Mouse (Mus musculus) kidney, embryonic 16.5 days (tissue): Measurements from ENCODE around the gene Rpl28. TPM values are rescaled to one million over a fixed set of nuclear protein-coding genes. Genes with fewer than 3 reads are reported as not detected.
"Not testable (repeated sequence)": the region's sequence is repeated elsewhere in the genome, so short reads cannot be mapped to it uniquely, and the experiment has no call there.

Source experiments
- ATAC-seq: fragments of 200-750 bp; cut with Nextera tagmentation; 2 replicates; pipeline ENCODE4 v1.8.0; 2017; ENCODE audit warnings: moderate TSS enrichment; ENCODE audit not compliant: low FRiP score, low TSS enrichment
- H3K27ac ChIP-seq: fragments of 300-500 bp; sonication (generic); 2 replicates; pipeline ENCODE4 v1.5.1; 2014; ENCODE audit warnings: low read length
- H3K27me3 ChIP-seq: fragments of 300-500 bp; sonication (generic); 2 replicates; pipeline ENCODE4 v1.6.1; 2014; ENCODE audit warnings: low read length, control low read depth, mixed read lengths; ENCODE audit not compliant: insufficient read depth
- H3K36me3 ChIP-seq: fragments of 300-500 bp; sonication (generic); 2 replicates; pipeline ENCODE4 v1.6.1; 2014; ENCODE audit warnings: low read length, control low read depth, mixed read lengths; ENCODE audit not compliant: insufficient read depth
- H3K4me1 ChIP-seq: fragments of 300-500 bp; sonication (generic); 2 replicates; pipeline ENCODE4 v1.6.1; 2014; ENCODE audit warnings: low read length, control low read depth, mixed read lengths; ENCODE audit not compliant: insufficient read depth
- H3K4me2 ChIP-seq: fragments of 300-500 bp; sonication (generic); replicated peaks from 2 replicates; pipeline ENCODE4 v1.6.1; 2014; ENCODE audit warnings: low read depth, low read length
- H3K4me3 ChIP-seq: fragments of 300-500 bp; sonication (generic); 2 replicates; pipeline ENCODE4 v1.5.1; 2014; ENCODE audit warnings: mild to moderate bottlenecking, low read length
- H3K9ac ChIP-seq: fragments of 300-500 bp; sonication (generic); replicated peaks from 2 replicates; pipeline ENCODE4 v1.6.1; 2014; ENCODE audit warnings: low read length
- H3K9me3 ChIP-seq: fragments of 300-500 bp; sonication (generic); 2 replicates; pipeline ENCODE4 v1.6.1; 2016; ENCODE audit warnings: low read length, control low read depth
- WGBS: fragments of 180-500 bp; shearing (Covaris S2); extraction: QIAGEN DNeasy Blood & Tissue Kit; methylation state at CpG from one replicate; pipeline ENCODE4 v1.1.7; 2014; 5-methylcytosine and 5-hydroxymethylcytosine counted together
- polyA plus RNA-seq: library from polyadenylated mRNA; unstranded; fragments of >200 nt; fragmentation: Nextera tagmentation; extraction: Ambion mirVana; gene quantifications from 2 replicates; pipeline ENCODE4 v1.2.1, GENCODE M21; 2015

The Rpl28 gene
- polyA plus RNA-seq, 1 experiment from 2014 or later: 315 TPM

DNA sequence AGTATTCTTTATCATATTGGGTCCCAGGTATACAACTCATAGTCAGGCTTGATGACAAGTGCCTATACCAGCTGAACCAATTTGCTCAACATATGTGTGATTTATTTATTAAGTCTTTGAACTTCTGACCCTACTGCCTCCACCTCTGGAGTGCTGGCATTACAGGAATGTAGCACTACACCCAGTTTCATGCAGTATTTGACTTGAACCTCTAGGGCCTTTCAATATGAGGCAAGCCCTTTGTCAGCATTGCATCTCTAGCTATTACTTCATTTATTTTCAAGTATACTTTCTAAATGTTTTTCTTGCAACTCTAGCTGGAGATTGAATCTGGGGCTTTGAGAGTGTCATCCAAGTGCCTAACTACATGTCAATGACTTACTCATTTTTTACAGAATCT is 9.6 kb downstream of the Rpl28 start:
- Histone ChIP-seq H3K4me1 (0 out of 2 replicates have a peak, but pooled peaks cover 3% of the 10 kb centered on the region), H3K36me3 (peaks cover 29% of the 10 kb centered on the region), H3K4me3 (no peak overlapping the region), H3K27ac (no peak overlapping the region), H3K9ac (no peak overlapping the region), H3K4me2 (no peak overlapping the region), H3K27me3 (no peaks in the 10 kb centered on the region), H3K9me3 (no peaks in the 10 kb centered on the region)
- no peak for ATAC-seq

DNA sequence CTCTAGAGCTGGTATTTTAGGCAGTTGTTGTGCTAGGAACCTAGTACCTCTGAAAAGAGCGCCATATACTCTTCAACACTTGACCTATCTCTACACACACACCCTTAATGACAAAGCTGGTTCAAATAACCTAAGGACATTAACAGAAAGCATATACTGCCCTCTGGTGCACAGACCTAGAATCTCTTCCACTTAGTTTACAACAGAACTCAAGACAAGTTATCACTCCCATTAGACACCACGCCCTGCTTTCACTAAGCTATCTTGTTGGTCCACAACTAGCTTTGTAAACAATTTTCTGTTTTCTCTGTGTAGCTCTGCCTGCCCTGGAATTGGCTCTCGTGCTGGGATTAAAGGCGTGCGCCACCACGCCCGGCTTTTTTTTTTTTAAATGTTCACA is 14.0 kb downstream of the Rpl28 start:
- peaks cover 26% of the 10 kb centered on the region for H3K4me1 ChIP-seq
- no peaks in the 10 kb centered on the region for H3K9me3 ChIP-seq
- no peak overlapping the region for H3K9ac ChIP-seq
- WGBS: 89% methylated on average over 7 of the region's 7 CpGs
- peaks cover 51% of the 10 kb centered on the region for H3K36me3 ChIP-seq
- H3K27ac ChIP-seq: no peak overlapping the region
- no peak overlapping the region for H3K4me3 ChIP-seq
- no peaks in the 10 kb centered on the region for H3K27me3 ChIP-seq
- ATAC-seq: no peak
- no peak overlapping the region for H3K4me2 ChIP-seq

DNA sequence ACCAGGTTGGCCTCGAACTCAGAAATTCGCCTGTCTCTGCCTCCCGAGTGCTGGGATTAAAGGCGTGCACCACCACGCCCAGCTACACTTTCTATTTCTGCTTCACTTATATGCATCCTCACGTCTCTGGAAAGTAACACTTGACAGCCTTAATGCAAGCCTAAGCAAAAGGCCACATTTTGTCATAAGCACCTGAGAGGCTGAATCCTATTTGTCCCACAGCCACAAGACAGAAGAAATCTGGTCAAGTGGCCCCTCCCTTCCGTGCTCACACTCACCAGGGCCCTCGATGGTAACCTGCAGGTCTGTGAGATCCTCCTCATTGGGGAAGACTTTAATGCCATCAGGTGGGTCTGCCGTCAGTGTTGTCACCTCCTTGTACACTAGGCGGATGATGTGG is 18.5 kb downstream of the Rpl28 start:
- H3K4me2 ChIP-seq: peak overlapping the region; percentile 81
- peaks cover 28% of the 10 kb centered on the region for H3K4me1 ChIP-seq
- not testable (repeated sequence) for ATAC-seq, H3K9me3 ChIP-seq, H3K27me3 ChIP-seq, H3K27ac ChIP-seq
- peaks cover 38% of the 10 kb centered on the region for H3K36me3 ChIP-seq
- peak overlapping the region; percentile 99 for H3K9ac ChIP-seq
- WGBS: 34% methylated on average over 10 of the region's 10 CpGs
- H3K4me3 ChIP-seq: peak overlapping the region; percentile 100

DNA sequence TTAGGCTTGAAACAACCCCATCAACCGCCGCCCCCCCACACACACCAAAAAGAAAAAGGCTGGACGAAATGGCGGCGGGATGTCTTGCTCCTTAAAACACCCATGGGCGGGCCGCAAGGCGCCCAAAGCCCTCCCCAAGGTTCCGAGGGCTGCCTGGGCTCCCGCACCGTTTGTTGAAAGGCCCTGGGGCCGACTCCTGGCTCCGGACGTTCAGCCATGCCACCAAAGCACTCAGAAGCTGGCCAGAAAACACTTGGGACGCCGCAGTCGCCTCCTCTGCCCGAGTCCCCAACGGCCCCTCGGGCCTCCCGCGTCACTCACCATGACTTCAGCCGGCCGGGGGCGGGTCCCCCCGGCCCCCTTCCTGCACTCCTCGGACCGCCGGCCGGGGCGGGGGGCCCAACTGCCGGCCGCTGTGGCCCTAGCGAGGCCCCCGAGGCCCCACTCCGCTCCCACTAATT is 19.2 kb downstream of the Rpl28 start:
- no peaks in the 10 kb centered on the region for H3K27me3 ChIP-seq
- ATAC-seq: no peak
- H3K4me2 ChIP-seq: peak overlapping the region; percentile 81
- H3K27ac ChIP-seq: peak overlapping the region; percentile 95
- H3K4me1 ChIP-seq: peaks cover 28% of the 10 kb centered on the region
- H3K36me3 ChIP-seq: peaks cover 31% of the 10 kb centered on the region
- H3K9me3 ChIP-seq: no peaks in the 10 kb centered on the region
- peak overlapping the region; percentile 100 for H3K4me3 ChIP-seq
- 0% methylated on average over 26 of the region's 36 CpGs for WGBS
- peak overlapping the region; percentile 99 for H3K9ac ChIP-seq

DNA sequence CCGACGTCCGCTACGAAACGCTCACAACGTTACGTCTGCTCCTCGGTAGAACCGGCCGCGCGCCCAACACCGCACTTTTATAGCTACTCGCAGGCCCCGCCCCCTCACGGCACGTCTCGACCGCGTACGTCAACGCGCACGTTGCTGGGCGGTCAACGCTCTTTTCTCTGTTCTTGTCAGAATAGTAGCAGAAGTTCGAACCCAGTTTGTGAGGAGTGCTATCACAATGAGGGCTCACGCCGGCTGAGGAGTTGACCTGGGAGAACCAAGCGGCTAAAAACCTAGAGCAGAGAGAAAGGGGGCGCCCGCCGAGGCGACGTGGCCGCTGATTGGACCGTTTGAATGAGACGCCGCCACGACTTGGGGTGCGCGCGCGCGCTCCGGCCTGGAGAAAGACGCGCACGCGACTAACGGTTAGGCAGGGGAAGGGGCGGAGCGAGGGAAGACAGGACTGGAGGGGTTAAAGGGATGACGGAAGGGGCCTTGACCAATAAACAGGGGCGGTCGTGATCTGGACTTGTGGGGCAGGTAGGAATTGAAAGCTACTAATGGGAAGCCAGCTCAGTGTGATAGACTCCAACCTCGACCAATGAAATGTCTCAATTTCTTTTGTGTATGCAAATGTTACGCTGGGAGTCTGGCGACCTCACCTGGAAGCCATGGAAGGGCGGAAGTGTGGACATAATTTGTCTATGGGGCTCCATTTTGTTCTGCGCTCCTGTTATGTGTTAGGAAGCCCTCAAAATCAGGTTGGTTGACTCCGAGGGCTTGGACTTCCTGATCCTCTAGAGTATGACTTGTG is 19.8 kb downstream of the Rpl28 start, which contains the start of gene Ube2s:
Gene Ube2s (minus strand): TSS at position 288 of the 802 bp plus-strand sequence.
- Histone ChIP-seq H3K27ac (peak within 1 kb of the TSS; percentile 95), H3K36me3 (peaks cover 25% of the 10 kb centered on the region), H3K4me1 (peaks cover 28% of the 10 kb centered on the region), H3K27me3 (no peaks in the 10 kb centered on the region), H3K4me2 (peak within 1 kb of the TSS; percentile 81), H3K9ac (peak within 1 kb of the TSS; percentile 99), H3K4me3 (peak within 1 kb of the TSS; percentile 100), H3K9me3 (no peaks in the 10 kb centered on the region)
- under 1% methylated on average over 62 of the region's 62 CpGs for WGBS
- peak; percentile 99 for ATAC-seq

DNA sequence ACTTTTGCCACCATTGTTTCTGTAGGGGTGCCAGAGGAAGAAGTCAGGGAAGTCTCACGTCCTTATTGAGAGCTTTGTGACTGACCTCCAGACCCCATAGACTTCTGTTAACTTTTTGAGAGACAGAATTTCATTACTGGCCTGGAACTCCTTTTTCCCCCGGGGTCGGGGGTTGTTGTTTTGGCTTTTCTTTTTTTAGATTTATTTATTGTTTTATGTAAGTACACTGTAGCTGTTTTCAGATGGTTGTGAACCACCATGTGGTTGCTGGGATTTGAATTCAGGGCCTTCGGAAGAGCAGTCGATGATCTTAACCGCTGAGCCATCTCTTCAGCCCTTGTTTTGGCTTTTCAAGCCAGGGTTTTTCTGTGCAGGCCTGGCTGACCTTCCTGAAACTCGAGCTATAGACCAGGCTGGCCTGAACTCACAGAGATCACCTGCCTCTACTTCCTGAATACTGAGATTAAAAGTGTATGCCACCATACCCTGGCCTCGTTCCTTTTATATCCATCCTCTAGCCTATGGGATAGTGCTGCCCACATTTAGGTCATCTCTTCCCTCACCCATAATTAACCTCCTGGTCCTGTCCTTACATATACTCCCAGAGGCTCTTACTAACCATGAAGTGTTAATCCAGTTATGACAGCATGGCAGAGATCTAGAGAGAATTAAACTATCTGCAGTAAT is 20.6 kb downstream of the Rpl28 start:
- H3K27me3 ChIP-seq: no peaks in the 10 kb centered on the region
- H3K9me3 ChIP-seq: no peaks in the 10 kb centered on the region
- H3K4me3 ChIP-seq: peak overlapping the region; percentile 100
- H3K4me1 ChIP-seq: peaks cover 28% of the 10 kb centered on the region
- peak overlapping the region; percentile 77 for H3K4me2 ChIP-seq
- peaks cover 21% of the 10 kb centered on the region for H3K36me3 ChIP-seq
- H3K27ac ChIP-seq: peak overlapping the region; percentile 95
- 22% methylated on average over 8 of the region's 8 CpGs for WGBS
- no peak for ATAC-seq
- H3K9ac ChIP-seq: peak overlapping the region; percentile 81

DNA sequence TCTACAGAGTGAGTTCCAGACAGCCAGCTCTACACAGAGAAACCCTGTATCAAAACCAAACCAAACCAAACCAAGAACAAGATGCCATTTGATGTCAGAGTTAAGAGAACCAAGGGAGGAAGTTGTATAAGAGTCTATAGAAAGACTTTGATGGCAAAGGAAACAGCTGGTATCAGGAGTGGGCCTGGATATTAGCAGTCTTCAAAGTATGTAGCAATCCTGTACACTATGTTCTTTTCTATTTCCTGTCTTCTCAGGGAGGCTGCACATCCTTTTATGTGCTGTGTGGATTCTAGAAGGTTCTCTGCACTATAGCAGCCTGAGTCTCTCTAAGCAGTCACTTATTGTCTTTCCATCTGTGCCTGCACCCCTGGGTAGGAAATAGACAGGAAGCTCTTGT is 23.9 kb downstream of the Rpl28 start:
- H3K36me3 ChIP-seq: no peaks in the 10 kb centered on the region
- H3K27ac ChIP-seq: no peak overlapping the region
- H3K4me2 ChIP-seq: no peak overlapping the region
- no peak overlapping the region for H3K9ac ChIP-seq
- H3K9me3 ChIP-seq: no peaks in the 10 kb centered on the region
- no peaks in the 10 kb centered on the region for H3K27me3 ChIP-seq
- H3K4me1 ChIP-seq: peaks cover 5% of the 10 kb centered on the region; the same call in 1 of the 2 replicates
- H3K4me3 ChIP-seq: no peak overlapping the region
- ATAC-seq: no peak

DNA sequence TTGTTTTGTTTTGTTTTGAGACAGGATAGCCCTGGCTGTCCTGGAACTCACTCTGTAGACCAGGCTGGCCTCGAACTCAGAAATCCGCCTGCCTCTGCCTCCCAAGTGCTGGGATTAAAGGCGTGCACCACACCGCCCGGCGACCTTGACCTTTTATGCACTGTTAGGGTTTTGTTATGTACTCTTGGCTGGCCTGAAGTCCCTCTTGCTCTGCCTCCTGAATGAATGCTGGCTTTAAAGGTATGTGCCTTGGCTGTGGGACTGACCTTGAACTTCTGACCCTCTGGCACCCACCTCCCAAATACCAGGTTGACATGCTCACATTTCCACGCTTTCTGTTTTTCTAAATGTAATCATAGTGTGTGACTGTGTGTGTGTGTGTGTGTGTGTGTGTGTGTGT is 28.3 kb downstream of the Rpl28 start:
- not testable (repeated sequence) for H3K36me3 ChIP-seq, H3K27ac ChIP-seq, ATAC-seq, H3K9ac ChIP-seq, H3K9me3 ChIP-seq, H3K4me2 ChIP-seq, H3K4me3 ChIP-seq, H3K27me3 ChIP-seq
- peaks cover 12% of the 10 kb centered on the region for H3K4me1 ChIP-seq
- WGBS: 92% methylated on average over 7 of the region's 7 CpGs

DNA sequence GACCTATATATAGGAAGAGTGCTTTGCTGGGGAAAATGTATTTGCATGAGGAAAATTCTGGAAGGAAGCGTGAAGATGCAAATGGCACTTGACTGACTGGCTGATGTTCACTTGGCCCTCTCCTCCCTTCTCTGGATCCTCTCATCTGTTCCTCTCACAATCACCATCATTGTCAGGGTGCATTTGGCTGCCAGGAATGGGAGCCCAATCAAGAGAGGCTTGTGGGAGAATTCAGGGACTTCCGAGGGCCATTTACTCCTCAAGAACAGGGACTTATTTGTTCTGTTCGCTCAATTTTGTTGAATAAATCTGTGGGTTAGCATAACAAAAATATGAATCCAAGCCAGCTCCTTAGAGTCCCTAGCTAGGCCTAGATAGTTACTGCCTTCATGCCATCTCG is 29.0 kb downstream of the Rpl28 start:
- H3K9me3 ChIP-seq: no peaks in the 10 kb centered on the region
- peak overlapping the region; percentile 43 for H3K27ac ChIP-seq
- H3K9ac ChIP-seq: no peak overlapping the region
- H3K36me3 ChIP-seq: no peaks in the 10 kb centered on the region
- no peak for ATAC-seq
- H3K4me3 ChIP-seq: no peak overlapping the region
- no peak overlapping the region for H3K4me2 ChIP-seq
- H3K27me3 ChIP-seq: no peaks in the 10 kb centered on the region
- H3K4me1 ChIP-seq: peaks cover 12% of the 10 kb centered on the region
- 72% methylated on average over 4 of the region's 4 CpGs for WGBS
